Mouse (Mus musculus): ENCODE measurements around the gene Rgs10.
"Not testable (repeated sequence)": the region's sequence is repeated elsewhere in the genome, so short reads cannot be mapped to it uniquely, and the experiment has no call there.

The Rgs10 gene

GRCm38 (mm10) chr7:128344488-128344887 is 74.1 kb downstream of the Rgs10 start:
- no peak for DNase-seq (ENCODE audit: low spot score)

- not testable (repeated sequence) for DNase-seq (ENCODE audit: low spot score)
These were observed 75.9 kb downstream of the Rgs10 start for GRCm38 (mm10) chr7:128342691-128343090.

- DNase-seq (ENCODE audit: low spot score), result not testable (repeated sequence)
These were observed 78.2 kb downstream of the Rgs10 start for GRCm38 (mm10) chr7:128340321-128340720.

- DNase-seq (ENCODE audit: low spot score), result no peak
These were observed 85.7 kb downstream of the Rgs10 start for GRCm38 (mm10) chr7:128332896-128333295.

GRCm38 (mm10) chr7:128330981-128331380 is 87.6 kb downstream of the Rgs10 start:
- no peak for DNase-seq (ENCODE audit: low spot score)

- DNase-seq (ENCODE audit: low spot score), result no peak
These were observed 93.6 kb downstream of the Rgs10 start for GRCm38 (mm10) chr7:128324977-128325376.

Data from ovary, postnatal 14 days (tissue).